Mouse (Mus musculus) forebrain, embryonic 11.5 days (tissue): ENCODE results near the gene Galnt10. TPM values are rescaled to one million over a fixed set of nuclear protein-coding genes. Genes with fewer than 3 reads are reported as not detected.
A peak's percentile ranks its signal among the peaks of the same experiment; 100 is the strongest.

Experiments used
- ATAC-seq: fragments of 200-750 bp; cut with Nextera tagmentation; replicated peaks from 2 replicates; pipeline ENCODE4 v1.8.0; 2017; ENCODE audit warnings: moderate TSS enrichment; ENCODE audit not compliant: low FRiP score
- DNase-seq: peaks from one replicate; pipeline ENCODE4 v3.0.0-alpha.2; 2017; ENCODE audit warnings: low spot score
- H3K27ac ChIP-seq: fragments of 300-500 bp; sonication (generic); 2 replicates; pipeline ENCODE4 v1.5.1; 2014; ENCODE audit warnings: low read depth, low read length
- H3K27me3 ChIP-seq: fragments of 300-500 bp; sonication (generic); 2 replicates; pipeline ENCODE4 v1.6.1; 2014; ENCODE audit warnings: mild to moderate bottlenecking, low read length, mixed read lengths; ENCODE audit not compliant: control insufficient read depth, insufficient read depth
- H3K36me3 ChIP-seq: fragments of 300-500 bp; sonication (generic); 2 replicates; pipeline ENCODE4 v1.6.1; 2014; ENCODE audit warnings: mild to moderate bottlenecking, low read length, moderate library complexity, mixed read lengths; ENCODE audit not compliant: control insufficient read depth, insufficient read depth
- H3K4me1 ChIP-seq: fragments of 300-500 bp; sonication (generic); replicated peaks from 2 replicates; pipeline ENCODE4 v1.6.1; 2014; ENCODE audit warnings: low read length, mixed read lengths; ENCODE audit not compliant: control insufficient read depth, insufficient read depth
- H3K4me2 ChIP-seq: fragments of 300-500 bp; sonication (generic); 2 replicates; pipeline ENCODE4 v1.6.1; 2014; ENCODE audit warnings: low read depth, mild to moderate bottlenecking, low read length, moderate library complexity, mixed read lengths; ENCODE audit not compliant: severe bottlenecking
- H3K4me3 ChIP-seq: fragments of 300-500 bp; sonication (generic); 2 replicates; pipeline ENCODE4 v1.5.1; 2014; ENCODE audit warnings: low read depth, low read length
- H3K9ac ChIP-seq: fragments of 300-500 bp; sonication (generic); 2 replicates; pipeline ENCODE4 v1.6.1; 2014; ENCODE audit warnings: low read length
- H3K9me3 ChIP-seq: fragments of 300-500 bp; sonication (generic); 2 replicates; pipeline ENCODE4 v1.6.1; 2016; ENCODE audit warnings: low read length, mixed read lengths; ENCODE audit not compliant: control insufficient read depth
- WGBS: fragments of 180-500 bp; shearing (Covaris S2); extraction: QIAGEN DNeasy Blood & Tissue Kit; methylation state at CpG from one replicate; pipeline ENCODE4 v1.1.7; 2014; 5-methylcytosine and 5-hydroxymethylcytosine counted together
- polyA plus RNA-seq: library from polyadenylated mRNA; unstranded; fragments of >200 nt; fragmentation: Nextera tagmentation; extraction: Ambion mirVana; gene quantifications from 2 replicates; pipeline ENCODE4 v1.2.1, GENCODE M21; 2014

Gene Galnt10
- polyA plus RNA-seq, 1 experiment from 2014 or later, result 18.1 TPM

DNA sequence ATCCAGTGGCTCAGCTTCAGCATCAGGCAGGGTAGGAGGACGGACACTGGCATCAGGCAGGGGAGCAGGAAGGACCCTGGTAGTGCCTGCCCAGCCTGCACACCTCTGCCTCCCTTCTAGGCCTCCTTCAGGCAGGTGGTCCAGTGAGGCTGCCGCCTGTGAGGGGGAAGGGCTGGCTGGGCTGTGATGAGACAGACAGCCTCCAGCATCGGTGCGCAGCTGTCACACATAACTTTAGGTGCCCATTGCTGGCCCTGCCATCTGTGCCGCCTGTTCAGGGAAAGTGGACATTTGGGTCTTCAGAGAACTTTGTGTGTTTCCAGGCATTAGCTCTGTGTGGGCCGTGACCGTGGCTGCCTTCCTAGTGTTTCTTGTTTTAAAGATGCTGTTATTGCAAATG, 47.5 kb downstream of the Galnt10 start:
- H3K9me3 ChIP-seq, result no peaks in the 10 kb centered on the region
- no peak for ATAC-seq
- no peaks in the 10 kb centered on the region for H3K36me3 ChIP-seq
- H3K9ac ChIP-seq, result no peak overlapping the region
- H3K4me1 ChIP-seq, result peaks cover 9% of the 10 kb centered on the region; the same call in 1 of the 2 replicates
- no peak overlapping the region for H3K4me3 ChIP-seq
- no peaks in the 10 kb centered on the region for H3K27me3 ChIP-seq
- H3K27ac ChIP-seq, result no peak overlapping the region
- no peak overlapping the region for H3K4me2 ChIP-seq
- DNase-seq, result no peak
- WGBS, result 83% methylated on average over 7 of the region's 7 CpGs

DNA sequence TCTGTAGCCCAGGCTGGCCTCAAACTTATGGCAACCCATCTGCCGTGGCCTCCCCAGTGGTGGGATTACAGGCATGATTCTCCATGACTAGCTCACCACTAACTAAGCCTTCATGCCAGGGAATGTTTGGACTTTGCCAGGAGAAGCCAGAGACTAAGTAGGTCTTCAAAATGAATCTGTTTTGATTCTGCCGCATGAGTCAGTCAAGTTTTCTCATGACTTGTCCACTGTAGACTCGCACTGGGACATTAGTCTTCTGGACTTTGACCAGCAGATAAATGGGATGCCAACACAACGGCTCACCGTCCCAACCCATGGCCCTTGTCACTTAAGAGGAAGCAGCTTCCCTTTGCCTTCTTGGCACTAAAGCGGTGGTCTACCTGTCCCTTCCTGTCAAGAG, 49.2 kb downstream of the Galnt10 start:
- Histone ChIP-seq H3K27ac (no peak overlapping the region), H3K9ac (no peak overlapping the region), H3K4me3 (no peak overlapping the region), H3K36me3 (no peaks in the 10 kb centered on the region), H3K27me3 (no peaks in the 10 kb centered on the region), H3K9me3 (no peaks in the 10 kb centered on the region), H3K4me2 (no peak overlapping the region), H3K4me1 (peaks cover 9% of the 10 kb centered on the region; the same call in 1 of the 2 replicates)
- DNase-seq (no peak), ATAC-seq (no peak)
- 94% methylated on average over 6 of the region's 6 CpGs for WGBS

DNA sequence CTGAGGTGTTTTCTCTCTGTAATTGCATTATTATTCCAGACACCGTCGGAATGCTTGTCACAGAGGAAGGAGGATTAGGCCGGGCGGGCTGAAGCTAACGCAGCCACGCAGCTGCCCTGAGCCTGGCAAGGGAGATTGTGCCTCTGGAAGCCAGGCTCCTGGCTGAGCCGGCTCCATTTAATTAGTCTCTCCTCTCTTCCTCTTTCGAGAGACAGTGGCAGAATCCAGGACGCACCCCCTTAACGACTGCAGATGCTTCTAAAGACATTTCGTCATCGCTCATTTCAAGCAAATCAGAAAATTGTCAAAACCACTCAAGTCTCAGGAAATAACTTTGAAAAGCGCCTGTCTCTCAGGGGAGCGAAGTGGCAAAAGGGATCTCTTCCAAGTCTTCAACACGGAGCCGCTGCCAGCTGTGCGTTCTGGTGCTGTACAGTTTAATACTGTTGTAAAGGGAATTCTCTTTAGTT, 51.0 kb downstream of the Galnt10 start:
- Histone ChIP-seq H3K9ac (no peak overlapping the region), H3K36me3 (no peaks in the 10 kb centered on the region), H3K9me3 (no peaks in the 10 kb centered on the region), H3K27ac (peak overlapping the region; percentile 48), H3K4me1 (peaks cover 9% of the 10 kb centered on the region; the same call in 1 of the 2 replicates), H3K4me2 (peak overlapping the region; percentile 18; the same call in 1 of the 2 replicates), H3K4me3 (no peak overlapping the region), H3K27me3 (no peaks in the 10 kb centered on the region)
- 26% methylated on average over 17 of the region's 17 CpGs for WGBS
- ATAC-seq (0 out of 2 replicates have a peak, but pooled peaks have one; percentile 46), DNase-seq (peak; percentile 63)

DNA sequence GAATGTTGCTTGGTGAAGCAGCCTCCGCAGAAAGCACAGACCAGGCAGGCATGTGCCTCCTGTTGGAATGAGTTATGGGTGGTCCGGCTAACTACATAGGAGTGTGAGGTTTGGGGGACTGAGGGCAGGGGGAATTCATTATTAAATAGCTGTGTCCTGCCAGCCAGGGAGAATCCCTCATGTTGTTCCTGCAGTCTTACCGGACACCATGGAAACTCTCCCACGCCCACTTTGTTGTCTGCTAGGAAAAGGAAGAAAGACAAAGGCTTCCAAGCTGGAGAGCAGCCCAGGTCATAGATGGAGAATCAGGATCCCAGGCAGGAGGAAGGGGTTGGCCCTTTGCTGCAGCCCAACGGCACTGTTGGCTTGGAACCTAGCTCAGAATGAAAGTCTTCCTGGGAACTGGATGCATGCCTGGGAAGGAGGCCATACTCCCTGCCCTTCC, 51.6 kb downstream of the Galnt10 start:
- WGBS, result 41% methylated on average over 5 of the region's 5 CpGs
- Histone ChIP-seq H3K27ac (peak overlapping the region; percentile 48), H3K9ac (no peak overlapping the region; the same call in 1 of the 2 replicates), H3K36me3 (no peaks in the 10 kb centered on the region), H3K4me3 (no peak overlapping the region), H3K4me2 (peak overlapping the region; percentile 2; the same call in 1 of the 2 replicates), H3K9me3 (no peaks in the 10 kb centered on the region), H3K4me1 (peaks cover 9% of the 10 kb centered on the region; the same call in 1 of the 2 replicates), H3K27me3 (no peaks in the 10 kb centered on the region)
- DNase-seq, result no peak
- ATAC-seq, result peak; percentile 49; the same call in 1 of the 2 replicates

GRCm38 (mm10) chr11:57700114-57700513, 54.9 kb downstream of the Galnt10 start:
- Histone ChIP-seq H3K9me3 (no peaks in the 10 kb centered on the region), H3K4me2 (no peak overlapping the region), H3K4me1 (peaks cover 9% of the 10 kb centered on the region; the same call in 1 of the 2 replicates), H3K4me3 (no peak overlapping the region), H3K27ac (no peak overlapping the region), H3K9ac (no peak overlapping the region), H3K36me3 (no peaks in the 10 kb centered on the region), H3K27me3 (no peaks in the 10 kb centered on the region)
- ATAC-seq (no peak), DNase-seq (no peak)
- 86% methylated on average over 7 of the region's 7 CpGs for WGBS

DNA sequence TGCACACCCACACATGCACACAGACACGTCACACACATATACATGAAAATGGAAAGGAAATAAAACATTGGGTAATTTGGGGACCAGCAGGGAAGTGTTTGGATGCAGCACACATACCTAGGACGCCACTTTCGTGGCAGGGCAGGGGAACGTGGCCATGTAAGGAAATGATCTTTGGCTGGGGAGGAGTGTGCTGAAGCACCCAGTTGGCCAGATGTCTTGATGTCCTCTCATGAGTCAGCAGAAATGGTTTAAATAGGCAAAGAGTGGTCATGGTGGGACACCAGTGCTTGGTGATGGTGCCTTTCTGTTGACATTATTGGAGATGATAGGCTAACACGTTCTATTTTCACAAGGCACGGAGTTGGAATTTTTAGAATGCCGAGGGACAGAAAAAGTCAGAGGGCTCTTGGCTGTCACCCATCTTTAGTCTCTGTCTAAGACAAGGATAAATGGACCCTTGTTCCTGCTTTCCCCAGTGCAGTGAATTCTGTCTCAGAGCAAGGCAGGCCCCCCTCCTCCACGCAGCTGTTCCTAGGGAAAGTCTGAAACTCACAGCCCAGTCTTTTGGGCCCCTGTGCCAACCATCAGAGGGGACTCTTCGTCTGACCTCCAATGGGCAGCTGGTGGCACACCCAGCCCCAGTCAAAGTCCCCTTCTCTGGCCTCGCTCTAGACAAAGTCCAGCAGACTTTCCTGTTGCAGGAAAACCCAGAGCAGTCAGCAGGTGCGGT, 56.1 kb downstream of the Galnt10 start:
- no peaks in the 10 kb centered on the region for H3K27me3 ChIP-seq
- no peak overlapping the region for H3K4me2 ChIP-seq
- no peaks in the 10 kb centered on the region for H3K9me3 ChIP-seq
- peaks cover 5% of the 10 kb centered on the region; the same call in 1 of the 2 replicates for H3K4me1 ChIP-seq
- H3K27ac ChIP-seq, result no peak overlapping the region
- H3K36me3 ChIP-seq, result no peaks in the 10 kb centered on the region
- H3K9ac ChIP-seq, result no peak overlapping the region
- DNase-seq (no peak), ATAC-seq (no peak)
- H3K4me3 ChIP-seq, result no peak overlapping the region
- 87% methylated on average over 11 of the region's 11 CpGs for WGBS

GRCm38 (mm10) chr11:57701956-57702355, 56.7 kb downstream of the Galnt10 start:
- H3K4me3 ChIP-seq, result no peak overlapping the region
- WGBS, result 63% methylated on average over 5 of the region's 5 CpGs

DNA sequence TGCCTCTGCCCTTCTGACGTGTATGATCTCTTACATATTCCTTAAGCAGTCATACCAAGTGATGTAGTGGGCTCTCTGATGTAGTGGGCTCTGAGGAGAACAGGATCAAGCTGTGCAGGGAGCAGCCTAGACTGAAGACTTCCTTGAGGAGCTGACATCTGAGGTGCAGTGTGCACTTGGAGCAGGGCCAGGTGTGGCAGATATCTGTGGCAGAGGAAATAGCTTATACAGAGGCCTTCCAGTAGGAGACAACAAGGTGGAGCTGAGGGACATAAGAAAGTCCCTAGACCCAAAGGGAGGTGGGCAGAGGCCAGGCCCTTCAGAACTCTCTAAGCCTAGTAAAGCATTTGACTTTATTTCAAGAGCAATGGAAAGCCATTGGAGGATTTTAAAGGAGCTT, 61.4 kb downstream of the Galnt10 start:
- Histone ChIP-seq H3K9me3 (no peaks in the 10 kb centered on the region), H3K27me3 (no peaks in the 10 kb centered on the region), H3K27ac (no peak overlapping the region), H3K4me3 (no peak overlapping the region), H3K36me3 (no peaks in the 10 kb centered on the region), H3K4me2 (no peak overlapping the region), H3K4me1 (no peaks in the 10 kb centered on the region), H3K9ac (no peak overlapping the region)
- no peak for DNase-seq
- WGBS, result 92% methylated on average over 1 of the region's 1 CpGs
- no peak for ATAC-seq

More at GRCm38 (mm10) chr11:57701956-57702355, 56.7 kb downstream of the Galnt10 start:
- H3K4me1 ChIP-seq, result peaks cover 2% of the 10 kb centered on the region; the same call in 1 of the 2 replicates
- H3K9ac ChIP-seq, result no peak overlapping the region
- no peaks in the 10 kb centered on the region for H3K27me3 ChIP-seq
- no peaks in the 10 kb centered on the region for H3K9me3 ChIP-seq
- H3K27ac ChIP-seq, result no peak overlapping the region
- H3K4me2 ChIP-seq, result no peak overlapping the region
- DNase-seq (no peak), ATAC-seq (no peak)
- no peaks in the 10 kb centered on the region for H3K36me3 ChIP-seq
